Mouse (Mus musculus) liver, embryonic 16.5 days (tissue): ENCODE data around the gene Snrk. TPM values are rescaled to one million over a fixed set of nuclear protein-coding genes. Genes with fewer than 3 reads are reported as not detected.
A peak's percentile ranks its signal among the peaks of the same experiment; 100 is the strongest.

Experiments
- ATAC-seq: fragments of 200-750 bp; cut with Nextera tagmentation; 2 replicates; pipeline ENCODE4 v1.8.0; 2017; ENCODE audit warnings: low read depth, mild to moderate bottlenecking, moderate number of reproducible peaks, moderate library complexity
- H3K27ac ChIP-seq: fragments of 300-500 bp; sonication (generic); 2 replicates; pipeline ENCODE4 v1.5.1; 2014; ENCODE audit warnings: mild to moderate bottlenecking, low read length
- H3K27me3 ChIP-seq: fragments of 300-500 bp; sonication (generic); 2 replicates; pipeline ENCODE4 v1.6.1; 2014; ENCODE audit warnings: low read depth, low read length, mixed read lengths; ENCODE audit not compliant: control insufficient read depth, insufficient read depth
- H3K36me3 ChIP-seq: fragments of 300-500 bp; sonication (generic); 2 replicates; pipeline ENCODE4 v1.6.1; 2014; ENCODE audit warnings: mild to moderate bottlenecking; ENCODE audit not compliant: control insufficient read depth, insufficient read depth
- H3K4me1 ChIP-seq: fragments of 300-500 bp; sonication (generic); 2 replicates; pipeline ENCODE4 v1.6.1; 2014; ENCODE audit warnings: low read depth, low read length, mixed read lengths; ENCODE audit not compliant: control insufficient read depth
- H3K4me2 ChIP-seq: fragments of 300-500 bp; sonication (generic); 2 replicates; pipeline ENCODE4 v1.6.1; 2014; ENCODE audit warnings: low read depth, low read length, mixed read lengths
- H3K4me3 ChIP-seq: fragments of 300-500 bp; sonication (generic); 2 replicates; pipeline ENCODE4 v1.5.1; 2014; ENCODE audit warnings: low read depth, mild to moderate bottlenecking, low read length
- H3K9ac ChIP-seq: fragments of 300-500 bp; sonication (generic); 2 replicates; pipeline ENCODE4 v1.6.1; 2014; ENCODE audit warnings: low read depth, low read length
- H3K9me3 ChIP-seq: fragments of 300-500 bp; sonication (generic); replicated peaks from 2 replicates; pipeline ENCODE4 v1.6.1; 2016; ENCODE audit warnings: low read length; ENCODE audit not compliant: control insufficient read depth
- WGBS: fragments of 180-500 bp; shearing (Covaris S2); extraction: QIAGEN DNeasy Blood & Tissue Kit; methylation state at CpG from one replicate; pipeline ENCODE4 v1.1.7; 2014; ENCODE audit not compliant: insufficient replicate concordance; 5-methylcytosine and 5-hydroxymethylcytosine counted together
- polyA plus RNA-seq: library from polyadenylated mRNA; unstranded; fragments of >200 nt; fragmentation: Nextera tagmentation; extraction: Ambion mirVana; gene quantifications from 2 replicates; pipeline ENCODE4 v1.2.1, GENCODE M21; 2015

The Snrk gene
- polyA plus RNA-seq, result 17.9 and 20.1 TPM in 2 replicates

- H3K4me2 ChIP-seq, result peak within 1 kb of the TSS; percentile 80
- H3K4me3 ChIP-seq, result peak within 1 kb of the TSS; percentile 70
- peak; percentile 92 for ATAC-seq
- no peaks in the 10 kb centered on the region for H3K27me3 ChIP-seq
- peak within 1 kb of the TSS; percentile 79 for H3K9ac ChIP-seq
- H3K9me3 ChIP-seq, result no peaks in the 10 kb centered on the region
- peaks cover 10% of the 10 kb centered on the region for H3K4me1 ChIP-seq
- 0% methylated on average over 58 of the region's 67 CpGs for WGBS
- H3K27ac ChIP-seq, result peak within 1 kb of the TSS; percentile 83
- no peaks in the 10 kb centered on the region for H3K36me3 ChIP-seq
These were observed at the start of gene Snrk for GRCm38 (mm10) chr9:122117112-122117616. Snrk (plus strand) TSS chr9:122117266.

- Histone ChIP-seq H3K4me2 (no peak overlapping the region), H3K4me3 (no peak overlapping the region)
- no peak for ATAC-seq
These were observed 49.4 kb upstream of the Snrk start for GRCm38 (mm10) chr9:122067654-122068053.

GRCm38 (mm10) chr9:122069560-122070174 lies 47.4 kb upstream of the Snrk start:
- H3K36me3 ChIP-seq, result no peaks in the 10 kb centered on the region
- H3K27ac ChIP-seq, result no peak overlapping the region
- ATAC-seq, result 0 out of 2 replicates have a peak, but pooled peaks have one; percentile 16
- no peaks in the 10 kb centered on the region for H3K27me3 ChIP-seq
- H3K9ac ChIP-seq, result no peak overlapping the region
- WGBS, result 54% methylated on average over 11 of the region's 11 CpGs
- no peaks in the 10 kb centered on the region for H3K4me1 ChIP-seq
- H3K4me3 ChIP-seq, result no peak overlapping the region
- no peak overlapping the region for H3K4me2 ChIP-seq
- H3K9me3 ChIP-seq, result no peaks in the 10 kb centered on the region

More at GRCm38 (mm10) chr9:122067654-122068053, 49.4 kb upstream of the Snrk start:
- H3K27me3 ChIP-seq, result no peaks in the 10 kb centered on the region
- no peak overlapping the region for H3K27ac ChIP-seq
- 70% methylated on average over 2 of the region's 2 CpGs for WGBS
- H3K9ac ChIP-seq, result no peak overlapping the region
- H3K36me3 ChIP-seq, result no peaks in the 10 kb centered on the region
- H3K4me1 ChIP-seq, result no peaks in the 10 kb centered on the region
- H3K9me3 ChIP-seq, result no peaks in the 10 kb centered on the region

GRCm38 (mm10) chr9:122073980-122074379 lies 43.1 kb upstream of the Snrk start:
- H3K4me2 ChIP-seq, result no peak overlapping the region

GRCm38 (mm10) chr9:122074575-122074974 lies 42.5 kb upstream of the Snrk start:
- no peak overlapping the region for H3K4me2 ChIP-seq
- no peaks in the 10 kb centered on the region for H3K36me3 ChIP-seq
- H3K4me3 ChIP-seq, result no peak overlapping the region
- ATAC-seq, result no peak
- no peaks in the 10 kb centered on the region for H3K27me3 ChIP-seq
- no peaks in the 10 kb centered on the region for H3K9me3 ChIP-seq
- no peak overlapping the region for H3K9ac ChIP-seq
- H3K4me1 ChIP-seq, result no peaks in the 10 kb centered on the region
- WGBS, result 78% methylated on average over 13 of the region's 13 CpGs
- H3K27ac ChIP-seq, result no peak overlapping the region

More at GRCm38 (mm10) chr9:122073980-122074379, 43.1 kb upstream of the Snrk start:
- no peak for ATAC-seq
- Histone ChIP-seq H3K9me3 (no peaks in the 10 kb centered on the region), H3K9ac (no peak overlapping the region), H3K27me3 (no peaks in the 10 kb centered on the region), H3K4me3 (no peak overlapping the region), H3K4me1 (no peaks in the 10 kb centered on the region), H3K27ac (no peak overlapping the region), H3K36me3 (no peaks in the 10 kb centered on the region)
- 32% methylated on average over 2 of the region's 2 CpGs for WGBS

GRCm38 (mm10) chr9:122078456-122078855 lies 38.6 kb upstream of the Snrk start:
- Histone ChIP-seq H3K4me3 (no peak overlapping the region), H3K9me3 (no peaks in the 10 kb centered on the region), H3K9ac (no peak overlapping the region), H3K27me3 (no peaks in the 10 kb centered on the region), H3K27ac (no peak overlapping the region), H3K4me1 (no peaks in the 10 kb centered on the region), H3K36me3 (no peaks in the 10 kb centered on the region), H3K4me2 (no peak overlapping the region)
- WGBS, result 56% methylated on average over 5 of the region's 5 CpGs
- no peak for ATAC-seq

GRCm38 (mm10) chr9:122083698-122084097 lies 33.4 kb upstream of the Snrk start:
- no peaks in the 10 kb centered on the region for H3K36me3 ChIP-seq
- no peak overlapping the region for H3K4me3 ChIP-seq
- 53% methylated on average over 4 of the region's 4 CpGs for WGBS
- H3K9me3 ChIP-seq, result no peaks in the 10 kb centered on the region
- no peak overlapping the region for H3K4me2 ChIP-seq
- no peak for ATAC-seq
- H3K9ac ChIP-seq, result no peak overlapping the region
- H3K27me3 ChIP-seq, result no peaks in the 10 kb centered on the region
- no peak overlapping the region for H3K27ac ChIP-seq
- no peaks in the 10 kb centered on the region for H3K4me1 ChIP-seq

GRCm38 (mm10) chr9:122084175-122084574 lies 32.9 kb upstream of the Snrk start:
- no peak overlapping the region for H3K9ac ChIP-seq
- H3K4me2 ChIP-seq, result no peak overlapping the region
- H3K9me3 ChIP-seq, result no peaks in the 10 kb centered on the region
- H3K27me3 ChIP-seq, result no peaks in the 10 kb centered on the region
- peak; percentile 24; the same call in 1 of the 2 replicates for ATAC-seq
- peak overlapping the region; percentile 63; the same call in 1 of the 2 replicates for H3K27ac ChIP-seq
- no peaks in the 10 kb centered on the region for H3K36me3 ChIP-seq
- H3K4me3 ChIP-seq, result no peak overlapping the region
- 15% methylated on average over 4 of the region's 4 CpGs for WGBS
- H3K4me1 ChIP-seq, result no peaks in the 10 kb centered on the region

GRCm38 (mm10) chr9:122084636-122085035 lies 32.4 kb upstream of the Snrk start:
- Histone ChIP-seq H3K9ac (no peak overlapping the region), H3K9me3 (no peaks in the 10 kb centered on the region), H3K27ac (peak overlapping the region; percentile 63), H3K4me2 (no peak overlapping the region), H3K4me1 (no peaks in the 10 kb centered on the region), H3K36me3 (no peaks in the 10 kb centered on the region), H3K4me3 (no peak overlapping the region), H3K27me3 (no peaks in the 10 kb centered on the region)
- ATAC-seq, result no peak
- WGBS, result 55% methylated on average over 4 of the region's 4 CpGs
